ENCODE assay signal across 18 mouse cellular contexts in the genomic region with DNA sequence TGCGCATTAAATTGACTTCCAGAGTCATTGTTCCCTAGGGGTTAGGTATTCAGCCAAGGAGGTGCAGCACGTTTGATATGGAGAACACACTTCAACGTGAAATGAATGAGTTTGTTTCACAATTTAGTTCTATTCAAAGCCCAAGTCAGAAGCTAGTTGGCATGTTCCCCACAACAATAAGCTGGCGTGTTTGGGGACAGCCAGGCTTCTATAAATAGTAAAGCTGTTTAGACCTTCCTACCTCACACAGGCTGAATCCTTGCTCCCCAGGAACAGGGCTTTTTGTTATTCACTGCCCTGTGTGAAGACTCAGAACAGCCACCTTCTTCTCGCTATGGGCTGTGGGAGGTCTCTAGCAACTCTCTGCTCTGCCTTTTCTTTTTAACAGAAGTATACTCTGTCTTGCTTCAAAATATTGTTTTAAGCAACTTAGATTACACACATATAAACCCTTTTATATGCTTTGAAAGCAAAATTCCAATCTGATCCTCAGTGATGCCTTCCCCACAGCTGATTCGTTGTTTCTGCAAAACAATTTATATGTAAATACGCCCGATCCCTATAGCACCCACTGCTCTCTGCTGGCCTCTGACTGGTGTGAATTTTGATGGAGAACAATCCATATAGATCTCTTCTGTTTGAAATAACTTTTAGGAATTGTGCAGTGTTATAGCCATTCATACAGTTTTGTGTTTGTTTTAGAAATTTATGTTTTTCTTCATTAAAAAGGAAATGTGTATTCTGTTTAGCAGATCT.
DNase-seq lines count a peak whose midpoint lies in the region; ATAC-seq and TF ChIP-seq lines count a peak whose summit lies in the region.
"Had no signal": no experiment of that assay in that cellular context is flagged by ENCODE, and none has a peak within 500 bp of the region (broad histone marks: within the 10 kb centered on the region; RNA-seq: fewer than 3 reads in every experiment).

No protein-coding gene starts in this region.

- no peaks in the 10 kb centered on the region; the same call in none of the 2 replicates for H3K4me1 ChIP-seq in heart, adult 2 months (ENCODE audit: control insufficient read depth, insufficient read depth, low read length)
- no peaks in the 10 kb centered on the region for H3K4me1 ChIP-seq in lung, embryonic 14.5 days (ENCODE audit: insufficient read depth)
- 0 out of 2 replicates have a peak, but pooled peaks cover 5% of the 10 kb centered on the region for H3K4me1 ChIP-seq in forebrain, embryonic 13.5 days
- H3K4me1 ChIP-seq: kidney, embryonic 15.5 days; limb, embryonic 13.5 days; liver, embryonic 15.5 days had no signal

- H3K9ac ChIP-seq in heart, adult 2 months (ENCODE audit: low read depth, low read length), result no peak overlapping the region
- H3K9ac ChIP-seq in lung, embryonic 14.5 days, result no peak overlapping the region
- no peak overlapping the region for H3K9ac ChIP-seq in forebrain, embryonic 13.5 days
- H3K9ac ChIP-seq: kidney, embryonic 15.5 days; limb, embryonic 13.5 days; liver, embryonic 15.5 days had no signal

- H3K9me3 ChIP-seq in lung, embryonic 14.5 days (ENCODE audit: low read depth, low read length), result no peaks in the 10 kb centered on the region
- no peaks in the 10 kb centered on the region for H3K9me3 ChIP-seq in forebrain, embryonic 13.5 days (replicated peaks)
- H3K9me3 ChIP-seq: kidney, embryonic 15.5 days; limb, embryonic 13.5 days; liver, embryonic 15.5 days had no signal

- H3K36me3 ChIP-seq in heart, adult 2 months (ENCODE audit: control insufficient read depth, insufficient read depth, low read length), result no peaks in the 10 kb centered on the region
- H3K36me3 ChIP-seq in lung, embryonic 14.5 days (ENCODE audit: insufficient read depth), result no peaks in the 10 kb centered on the region
- no peaks in the 10 kb centered on the region for H3K36me3 ChIP-seq in forebrain, embryonic 13.5 days (ENCODE audit: poor library complexity, severe bottlenecking)
- H3K36me3 ChIP-seq: liver, embryonic 15.5 days had no signal

- no peak overlapping the region for H3K4me2 ChIP-seq in lung, embryonic 14.5 days
- H3K4me2 ChIP-seq in forebrain, embryonic 13.5 days, result no peak overlapping the region
- H3K4me2 ChIP-seq: kidney, embryonic 15.5 days; limb, embryonic 13.5 days; liver, embryonic 15.5 days had no signal

- H3K27ac ChIP-seq in heart, adult 2 months, result peak overlapping the region; percentile 42; the same call in 1 of the 2 replicates
- 0 out of 2 replicates have a peak overlapping the region, but pooled peaks have one; percentile 8 for H3K27ac ChIP-seq in lung, embryonic 14.5 days (ENCODE audit: low read depth)
- no peak overlapping the region for H3K27ac ChIP-seq in forebrain, embryonic 13.5 days
- H3K27ac ChIP-seq: kidney, embryonic 15.5 days; limb, embryonic 13.5 days; liver, embryonic 15.5 days; macrophage had no signal

- H3K79me2 ChIP-seq in heart, adult 2 months (replicated peaks; ENCODE audit: control insufficient read depth, insufficient read depth, low read length), result no peaks in the 10 kb centered on the region

- no peaks in the 10 kb centered on the region for H3K27me3 ChIP-seq in heart, adult 2 months (ENCODE audit: control insufficient read depth, insufficient read depth, low read length)
- no peaks in the 10 kb centered on the region for H3K27me3 ChIP-seq in lung, embryonic 14.5 days (ENCODE audit: insufficient read depth, low read length)
- H3K27me3 ChIP-seq in forebrain, embryonic 13.5 days, result no peaks in the 10 kb centered on the region
- H3K27me3 ChIP-seq: kidney, embryonic 15.5 days; limb, embryonic 13.5 days; liver, embryonic 15.5 days had no signal

- no peak for TF ChIP-seq POLR2A in heart, adult 2 months (IDR thresholded peaks at IDR 0.05; ENCODE audit: insufficient read depth, low read depth, low read length)

- 46% methylated on average over 8 of the region's 8 CpGs for WGBS in heart, adult 2 months
- WGBS in lung, embryonic 14.5 days, result 55% methylated on average over 8 of the region's 8 CpGs
- WGBS in forebrain, embryonic 13.5 days, result 24% methylated on average over 8 of the region's 8 CpGs

- no peak for DNase-seq in heart, adult 2 months
- no peak for DNase-seq in heart, postnatal 25 days (ENCODE audit: low spot score)
- DNase-seq in lung, embryonic 14.5 days, result no peak
- no peak for DNase-seq in lung, postnatal 36 days
- DNase-seq in R1 (ENCODE audit: low read depth, low spot score), result peak; percentile 79
- DNase-seq in heart, postnatal 10 days, result peak; percentile 28 to 31
- no peak for DNase-seq in embryo, embryonic 10.5 days (ENCODE audit: low spot score)
- DNase-seq: adrenal gland, postnatal 25 days; cerebellum, adult 9-11 months; embryo, embryonic 11 days; right cerebral cortex, adult 18-20 months; thymus, postnatal 14 days had no signal

- no peak overlapping the region for H3K4me3 ChIP-seq in heart, adult 2 months
- no peak overlapping the region for H3K4me3 ChIP-seq in lung, embryonic 14.5 days (ENCODE audit: low read depth, low read length)
- H3K4me3 ChIP-seq in forebrain, embryonic 13.5 days, result no peak overlapping the region
- H3K4me3 ChIP-seq: kidney, embryonic 15.5 days; limb, embryonic 13.5 days; liver, embryonic 15.5 days had no signal

- no peak for ATAC-seq in lung, embryonic 14.5 days (ENCODE audit: insufficient read depth)
- ATAC-seq in forebrain, embryonic 13.5 days, result no peak
- ATAC-seq: forebrain, embryonic 14.5 days had no signal

- TF ChIP-seq CTCF in heart, adult 2 months (IDR thresholded peaks at IDR 0.05), result no peak
- no peak for TF ChIP-seq CTCF in lung, embryonic 14.5 days (IDR thresholded peaks at IDR 0.05; ENCODE audit: low read depth)

- TF ChIP-seq EP300 in heart, adult 2 months (IDR thresholded peaks at IDR 0.05; ENCODE audit: insufficient read depth, low read depth, low read length), result no peak

- intact Hi-C loops in heart, adult 2 months (cut with DNase I), result no loop called here
- intact Hi-C loops in heart, postnatal 25 days (cut with DNase I), result no loop called here
- intact Hi-C loops in heart, postnatal 10 days (cut with DNase I), result no loop called here

Comparison
In these comparisons a context has a peak if more than half of its experiments do, and no peak if none do; other contexts are left out.
1. DNase-seq: peak in R1 (single experiment) and heart, postnatal 10 days (2 of 2); none in heart, adult 2 months (0 of 2), heart, postnatal 25 days (single experiment), lung, embryonic 14.5 days (single experiment), lung, postnatal 36 days (single experiment) and embryo, embryonic 10.5 days (single experiment).